Mouse (Mus musculus): Measurements from ENCODE around the gene Man1a.
A peak's percentile ranks its signal among the peaks of the same experiment; 100 is the strongest.

The Man1a gene

DNA sequence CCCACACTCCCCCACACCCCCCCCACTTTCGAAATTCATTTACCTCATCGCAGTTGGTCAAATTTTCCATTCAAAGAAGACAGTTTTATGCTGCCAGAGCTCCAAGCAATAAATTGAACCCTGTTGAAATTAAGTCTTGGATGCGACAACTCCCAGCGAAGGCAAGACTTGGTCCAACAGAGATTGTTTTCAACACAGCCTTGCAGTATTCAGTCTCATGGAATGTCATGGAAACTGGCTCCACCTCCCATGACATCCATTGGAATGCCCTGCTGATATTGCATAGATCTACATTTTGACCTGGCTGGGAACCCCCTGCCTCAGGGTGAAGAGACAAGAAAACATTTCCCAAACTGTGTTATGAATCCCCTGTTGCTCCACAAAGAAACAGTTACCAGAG is at the start of gene Man1a:
Man1a (minus strand) TSS at position 190 of the 400 bp plus-strand sequence.
- no peak for DNase-seq (ENCODE audit: low spot score)

- DNase-seq (ENCODE audit: low spot score), result no peak
These were observed 45.4 kb upstream of the Man1a start for GRCm38 (mm10) chr10:54121816-54122215.

DNA sequence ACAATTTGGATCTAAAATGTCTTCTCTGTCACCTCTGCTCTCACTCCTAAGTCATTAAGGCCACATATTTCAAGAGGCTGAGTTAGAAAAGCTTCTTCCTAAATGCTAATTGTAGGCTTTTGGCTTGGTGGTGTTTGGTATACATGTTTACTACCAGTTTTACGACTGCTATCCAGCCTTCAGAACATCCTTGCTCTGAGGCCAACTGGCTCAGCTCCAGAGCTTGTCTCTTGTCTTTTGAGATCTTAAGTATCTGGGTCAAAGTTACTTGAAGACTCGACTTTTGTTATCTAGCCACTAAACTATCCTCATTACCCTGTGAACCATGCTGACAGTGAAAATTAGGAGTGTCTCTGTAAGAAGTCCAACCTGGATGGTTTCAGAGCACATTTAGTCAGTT is 44.0 kb upstream of the Man1a start:
- DNase-seq (ENCODE audit: low spot score), result peak; percentile 45

GRCm38 (mm10) chr10:54119303-54119702 is 42.9 kb upstream of the Man1a start:
- DNase-seq (ENCODE audit: low spot score), result no peak

- no peak for DNase-seq (ENCODE audit: low spot score)
These were observed 42.0 kb upstream of the Man1a start for GRCm38 (mm10) chr10:54118223-54118912.

- DNase-seq (ENCODE audit: low spot score), result peak; percentile 7
These were observed 41.4 kb upstream of the Man1a start for GRCm38 (mm10) chr10:54117763-54118162.

- DNase-seq (ENCODE audit: low spot score), result no peak
These were observed 27.3 kb upstream of the Man1a start for GRCm38 (mm10) chr10:54103671-54104070.

DNA sequence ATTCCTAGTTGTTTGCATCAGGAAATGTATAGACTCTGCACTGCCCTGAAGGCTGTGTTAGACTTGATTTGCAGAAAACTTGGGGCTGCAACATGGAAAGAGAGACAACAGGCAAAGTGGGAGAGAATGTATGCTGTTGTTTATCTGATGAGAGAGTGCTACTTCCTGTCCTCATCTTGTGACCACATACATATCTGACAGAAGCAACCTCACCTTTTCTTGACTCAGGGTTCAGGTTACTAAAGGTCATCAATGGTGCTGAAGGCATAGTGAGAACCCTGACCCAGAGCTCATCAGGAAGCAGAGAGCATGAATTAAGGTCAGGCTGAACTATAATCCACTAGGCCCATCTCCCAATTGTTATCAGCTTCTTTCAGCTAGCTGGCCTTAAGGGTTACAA is 15.7 kb upstream of the Man1a start:
- DNase-seq (ENCODE audit: low spot score), result no peak

DNA sequence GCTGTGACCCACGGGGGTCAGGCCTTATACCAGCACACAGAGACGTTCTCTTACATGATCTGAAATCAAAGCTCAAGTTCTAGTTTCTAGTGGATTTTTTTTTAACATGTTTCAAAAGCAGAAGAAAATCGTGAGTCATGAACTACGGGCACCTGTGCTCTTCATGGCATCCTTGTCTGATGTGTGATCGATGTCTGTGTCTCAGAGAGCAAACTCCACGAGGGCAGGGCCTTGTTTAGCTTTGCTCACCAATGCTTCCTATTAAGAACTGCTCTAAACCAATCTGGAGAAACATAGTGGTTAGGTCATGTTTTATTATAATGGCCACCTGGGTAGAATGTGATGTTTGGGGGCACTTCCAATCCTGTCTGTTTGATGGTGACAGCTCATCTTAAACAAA is 13.5 kb upstream of the Man1a start:
- DNase-seq (ENCODE audit: low spot score), result no peak

- DNase-seq (ENCODE audit: low spot score), result no peak
These were observed 10.9 kb upstream of the Man1a start for GRCm38 (mm10) chr10:54087346-54087745.

- no peak for DNase-seq (ENCODE audit: low spot score)
These were observed 8.7 kb upstream of the Man1a start for GRCm38 (mm10) chr10:54085073-54085472.

DNA sequence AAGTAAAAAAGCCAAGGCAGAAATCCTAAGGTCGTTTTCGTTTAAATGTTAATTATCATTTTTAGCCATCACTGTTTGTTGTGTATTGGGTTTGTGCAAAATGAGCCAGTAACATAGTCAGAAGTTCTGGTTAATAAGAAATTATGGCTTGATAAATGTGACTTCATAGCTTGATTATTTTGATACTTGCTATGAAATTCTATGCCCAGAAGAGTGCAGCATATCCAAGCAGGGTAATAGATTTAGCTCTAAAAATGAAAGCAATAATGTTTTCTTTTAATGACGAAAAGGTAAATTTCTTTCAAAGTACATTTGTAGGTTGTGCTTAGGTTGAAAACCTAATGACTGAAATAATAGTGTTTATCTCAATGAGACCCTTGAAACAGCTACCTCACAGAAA is 596 bp upstream of the Man1a start:
- no peak for DNase-seq (ENCODE audit: low spot score)

- DNase-seq (ENCODE audit: low spot score), result peak; percentile 92
These were observed 883 bp downstream of the Man1a start for GRCm38 (mm10) chr10:54075441-54076010.

DNA sequence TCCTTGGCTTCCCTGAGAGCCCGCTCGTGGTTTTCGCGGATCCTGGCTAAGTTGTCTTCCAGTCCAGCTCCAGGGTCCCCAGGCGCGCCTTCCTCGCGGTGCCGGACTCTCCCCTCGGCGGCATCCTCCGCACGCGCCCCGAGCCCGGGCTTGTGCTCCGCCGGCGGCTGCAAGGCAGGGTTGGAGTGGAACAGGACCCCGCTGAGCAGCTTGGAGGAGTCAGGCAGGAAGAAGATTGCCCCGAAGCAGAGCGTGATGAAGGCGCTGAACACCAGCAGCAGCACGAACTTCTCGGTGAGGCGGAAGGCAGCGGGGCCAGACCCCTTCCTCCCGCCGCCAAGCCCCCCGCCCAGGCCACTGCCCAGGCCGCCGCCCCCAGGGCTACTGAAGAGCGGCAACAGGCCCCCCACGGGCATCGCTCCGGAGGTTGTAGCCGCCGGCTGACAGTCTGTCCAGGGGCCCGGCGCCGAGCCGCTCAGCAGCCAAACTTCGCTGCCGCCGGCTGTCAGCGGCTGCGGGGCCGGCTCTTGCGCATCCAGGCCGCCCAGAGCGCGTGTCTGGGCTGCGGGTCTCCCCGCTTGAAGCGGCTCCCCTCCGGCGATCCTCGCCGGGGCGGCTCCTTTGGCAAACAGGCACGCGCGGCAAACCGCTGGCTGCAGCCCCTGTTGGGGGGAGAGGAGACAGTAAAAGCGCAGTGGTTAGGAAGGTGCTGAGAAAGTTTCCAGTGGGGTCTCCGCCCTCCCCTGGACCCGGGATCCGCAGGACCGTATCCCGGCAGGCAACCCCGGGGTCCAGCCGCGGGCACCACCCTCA is 1.6 kb downstream of the Man1a start:
- DNase-seq (ENCODE audit: low spot score), result peak; percentile 9

- no peak for DNase-seq (ENCODE audit: low spot score)
These were observed 2.2 kb downstream of the Man1a start for GRCm38 (mm10) chr10:54074247-54074608.

- no peak for DNase-seq (ENCODE audit: low spot score)
These were observed 2.7 kb downstream of the Man1a start for GRCm38 (mm10) chr10:54073641-54074203.

DNA sequence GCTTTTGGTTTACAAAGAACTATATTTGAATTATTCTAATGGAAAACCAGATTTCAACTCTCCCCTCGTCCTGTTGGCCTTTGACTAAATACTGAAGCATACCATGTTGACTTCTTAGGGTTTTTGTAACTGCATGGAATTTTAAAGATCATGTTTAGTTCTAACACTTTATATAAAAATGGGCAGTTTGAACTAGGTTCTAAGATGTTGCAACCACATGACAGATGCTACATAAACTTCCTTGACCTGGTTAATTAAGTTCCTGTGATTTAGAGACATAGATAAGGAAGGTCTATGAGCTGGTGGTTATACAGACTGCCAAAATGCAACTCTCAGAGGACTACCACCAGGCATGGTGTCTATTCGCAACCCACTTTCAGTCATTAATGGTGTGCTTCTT is 4.1 kb downstream of the Man1a start:
- no peak for DNase-seq (ENCODE audit: low spot score)

DNA sequence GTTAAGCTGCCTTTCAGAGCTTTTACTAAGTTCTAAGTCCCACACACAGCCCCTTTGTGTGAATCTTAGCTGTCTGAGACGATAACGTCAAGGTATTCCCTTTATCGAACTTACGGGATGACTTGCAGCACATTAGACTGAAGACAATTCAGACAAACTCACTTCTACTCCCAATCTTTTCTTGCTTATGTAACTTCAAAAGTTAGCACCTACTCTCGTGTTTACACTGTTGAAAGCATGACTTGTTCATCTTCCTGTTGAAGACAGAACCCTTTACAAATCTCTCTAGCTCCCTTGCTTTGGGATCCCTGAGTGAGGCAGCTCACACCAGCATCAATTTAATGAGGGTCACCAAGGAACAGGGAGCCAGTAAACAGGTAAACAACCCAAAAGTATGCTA is 5.9 kb downstream of the Man1a start:
- no peak for DNase-seq (ENCODE audit: low spot score)

DNA sequence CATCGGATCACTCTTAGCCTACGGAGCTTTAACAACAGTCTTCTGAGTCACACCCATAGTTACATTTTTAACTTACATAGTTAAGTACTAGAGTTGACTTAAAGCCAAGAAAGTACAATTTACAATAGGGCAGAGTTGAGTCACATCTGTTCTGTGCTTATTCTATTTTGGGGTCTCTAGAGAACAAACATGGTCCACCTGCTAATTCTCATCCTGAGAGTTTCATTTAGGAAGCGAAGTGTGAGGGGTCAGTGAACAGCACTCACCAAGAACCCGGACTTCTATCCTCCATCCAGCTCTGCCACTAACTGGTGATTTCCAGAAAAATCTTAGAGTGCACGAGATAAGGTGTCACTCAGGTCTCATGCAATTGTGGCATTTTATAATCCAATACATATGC is 7.0 kb downstream of the Man1a start:
- no peak for DNase-seq (ENCODE audit: low spot score)

GRCm38 (mm10) chr10:54066683-54067082 is 9.7 kb downstream of the Man1a start:
- DNase-seq (ENCODE audit: low spot score), result no peak

DNA sequence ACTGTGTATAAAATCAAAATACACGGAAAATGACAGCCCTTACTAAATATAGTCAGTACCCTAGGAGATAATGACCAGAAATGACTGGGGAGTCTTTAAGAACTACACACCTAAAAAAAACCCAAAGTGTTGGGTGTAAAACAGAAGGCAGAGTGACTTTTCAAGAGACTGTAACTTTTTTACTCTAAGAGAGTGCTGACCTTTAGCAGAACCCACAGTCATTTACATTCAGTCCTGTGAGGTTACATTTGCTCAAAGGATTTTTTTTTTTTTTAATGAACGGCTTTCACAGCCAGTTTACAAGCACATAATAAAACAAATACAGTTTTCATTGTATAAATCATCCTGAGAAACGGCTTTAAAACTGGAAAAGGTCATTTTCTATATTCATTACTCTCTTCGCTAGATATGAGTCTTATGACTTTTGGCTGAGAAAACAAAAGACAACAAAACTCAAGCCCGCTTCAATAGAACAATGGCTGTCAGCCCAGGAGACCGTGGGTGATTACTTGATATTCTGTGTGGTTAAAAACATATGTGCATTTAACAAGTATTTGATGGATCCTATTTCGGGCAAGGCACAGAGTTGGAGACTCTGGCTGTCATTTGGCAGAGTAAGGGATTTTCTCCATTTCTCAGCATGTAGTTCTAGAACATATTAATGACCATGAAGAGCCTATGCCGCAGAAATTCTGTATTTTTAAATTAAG is 12.7 kb downstream of the Man1a start:
- DNase-seq (ENCODE audit: low spot score), result no peak

DNA sequence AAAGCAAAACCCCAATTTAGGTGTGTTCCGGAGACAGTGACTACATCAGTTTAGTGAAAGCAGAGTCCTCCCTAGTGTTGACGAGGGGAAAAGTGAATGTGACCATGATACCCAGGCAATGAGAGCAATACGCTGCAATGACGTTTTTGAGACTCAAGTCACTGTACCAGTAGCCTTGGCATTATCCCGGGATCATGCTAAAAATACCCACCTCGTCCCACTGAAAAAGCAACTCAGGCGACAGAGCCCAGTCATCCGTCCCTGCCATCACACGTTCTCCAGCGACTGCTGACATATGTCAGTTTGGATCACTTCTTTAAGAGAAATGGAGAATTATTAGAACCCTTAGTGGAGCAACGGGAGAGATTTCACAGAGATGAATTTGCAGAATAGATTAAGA is 13.6 kb downstream of the Man1a start:
- DNase-seq (ENCODE audit: low spot score), result no peak

Data from ovary, adult 18-20 months (tissue).